Mouse (Mus musculus) heart, embryonic 14.5 days (tissue): Measurements from ENCODE around the gene Gm13030. TPM values are rescaled to one million over a fixed set of nuclear protein-coding genes. Genes with fewer than 3 reads are reported as not detected.
A peak's percentile ranks its signal among the peaks of the same experiment; 100 is the strongest.
"Not testable (repeated sequence)": the region's sequence is repeated elsewhere in the genome, so short reads cannot be mapped to it uniquely, and the experiment has no call there.

Source experiments
- ATAC-seq: fragments of 200-750 bp; cut with Nextera tagmentation; 2 replicates; pipeline ENCODE4 v1.8.0; 2017; ENCODE audit warnings: low read depth, moderate TSS enrichment; ENCODE audit not compliant: insufficient number of reproducible peaks, insufficient read depth, low FRiP score
- H3K27ac ChIP-seq, 2 experiments: fragments of 200-500 bp in 1 of 2; fragments of 300-500 bp in 1 of 2; sonication (generic) in 1 of 2; replicated peaks in 1 of 2; 2 replicates each; pipeline ENCODE4 v1.5.1; 2012 to 2014; ENCODE audit warnings: low read depth in 2 of 2, low read length in 2 of 2, control low read depth in 1 of 2, mild to moderate bottlenecking in 1 of 2, mixed read lengths in 1 of 2; ENCODE audit not compliant: control insufficient read depth in 1 of 2, insufficient read depth in 1 of 2
- H3K27me3 ChIP-seq: fragments of 300-500 bp; sonication (generic); 2 replicates; pipeline ENCODE4 v1.6.1; 2014; ENCODE audit warnings: mild to moderate bottlenecking, low read length, control low read depth; ENCODE audit not compliant: control insufficient read depth, insufficient read depth
- H3K36me3 ChIP-seq: fragments of 300-500 bp; sonication (generic); 2 replicates; pipeline ENCODE4 v1.6.1; 2014; ENCODE audit warnings: mild to moderate bottlenecking, control low read depth, low read length, mixed read lengths; ENCODE audit not compliant: control insufficient read depth, insufficient read depth
- H3K4me1 ChIP-seq, 2 experiments: fragments of 200-500 bp in 1 of 2; fragments of 300-500 bp in 1 of 2; sonication (generic) in 1 of 2; 2 replicates each; pipeline ENCODE4 v1.6.1; 2012 to 2014; ENCODE audit warnings: low read length in 2 of 2, control low read depth in 1 of 2, mixed read lengths in 1 of 2; ENCODE audit not compliant: control insufficient read depth in 2 of 2, insufficient read depth in 2 of 2
- H3K4me2 ChIP-seq: fragments of 300-500 bp; sonication (generic); 2 replicates; pipeline ENCODE4 v1.6.1; 2014; ENCODE audit warnings: mild to moderate bottlenecking, low read length
- H3K4me3 ChIP-seq, 2 experiments: fragments of 200-500 bp in 1 of 2; fragments of 300-500 bp in 1 of 2; sonication (generic) in 1 of 2; 2 replicates each; pipeline ENCODE4 v1.5.1; 2012 to 2014; ENCODE audit warnings: low read length in 2 of 2, mild to moderate bottlenecking in 2 of 2, control low read depth in 1 of 2, low read depth in 1 of 2, moderate library complexity in 1 of 2; ENCODE audit not compliant: control insufficient read depth in 1 of 2, insufficient read depth in 1 of 2
- H3K9ac ChIP-seq: fragments of 300-500 bp; sonication (generic); 2 replicates; pipeline ENCODE4 v1.6.1; 2014; ENCODE audit warnings: mild to moderate bottlenecking, low read length
- H3K9me3 ChIP-seq: fragments of 300-500 bp; sonication (generic); 2 replicates; pipeline ENCODE4 v1.6.1; 2016; ENCODE audit warnings: low read length, control low read depth; ENCODE audit not compliant: control insufficient read depth
- WGBS: fragments of 180-500 bp; shearing (Covaris S2); extraction: QIAGEN DNeasy Blood & Tissue Kit; methylation state at CpG from one replicate; pipeline ENCODE4 v1.1.7; 2014; 5-methylcytosine and 5-hydroxymethylcytosine counted together
- polyA plus RNA-seq: library from polyadenylated mRNA; unstranded; fragments of >200 nt; fragmentation: Nextera tagmentation; extraction: Ambion mirVana; gene quantifications from 2 replicates; pipeline ENCODE4 v1.2.1, GENCODE M21; 2014

Gene Gm13030
- polyA plus RNA-seq, 1 experiment from 2014 or later = not detected

DNA sequence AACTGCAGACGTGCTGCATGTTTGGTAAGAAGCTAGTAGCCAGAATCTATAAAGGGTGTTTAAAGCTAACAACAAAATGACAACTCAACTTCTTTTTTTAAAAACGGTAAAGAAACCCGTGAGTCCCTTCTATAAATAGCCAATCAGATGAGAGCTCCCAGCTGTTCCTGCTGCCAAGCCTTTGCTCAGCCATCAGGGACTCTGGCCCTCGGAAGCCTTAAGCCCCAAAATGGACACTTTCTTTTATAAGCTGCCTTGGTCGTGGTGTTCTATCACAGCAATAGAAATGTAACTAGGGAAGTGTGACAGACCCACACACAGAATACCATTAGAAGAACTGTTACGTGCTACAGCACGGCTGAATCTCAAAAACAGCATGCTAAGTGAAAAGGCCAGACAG lies 25.6 kb upstream of the Gm13030 start:
- WGBS = 61% methylated on average over 7 of the region's 7 CpGs
- Histone ChIP-seq H3K36me3 (peaks cover 60% of the 10 kb centered on the region), H3K9me3 (no peaks in the 10 kb centered on the region), H3K9ac (no peak overlapping the region), H3K27me3 (no peaks in the 10 kb centered on the region), H3K4me2 (no peak overlapping the region), H3K4me3 (no peak overlapping the region), H3K27ac (no peak overlapping the region), H3K4me1 (peaks cover 2 to 5% of the 10 kb centered on the region in 2 experiments; a peak in 1 of 4 replicates)
- ATAC-seq = no peak

DNA sequence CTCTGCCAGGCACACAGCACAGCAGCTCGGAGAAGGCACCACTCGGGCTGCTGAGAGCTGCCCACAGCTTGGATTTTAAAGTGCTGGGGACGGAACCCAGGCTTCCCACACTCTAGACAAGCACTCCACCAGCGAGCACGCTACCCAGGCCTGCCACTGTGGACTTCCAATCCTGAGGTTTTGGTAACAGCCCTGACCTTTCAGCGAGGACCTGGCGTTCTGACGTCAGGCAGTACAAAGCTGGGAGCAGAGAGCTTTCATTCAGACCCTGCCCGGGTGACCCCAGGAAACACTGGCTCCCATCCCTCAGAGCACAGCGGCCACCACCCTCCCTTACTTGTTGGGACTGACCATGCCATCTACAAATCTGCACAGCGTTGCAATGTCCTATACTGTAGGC lies 20.0 kb upstream of the Gm13030 start:
- H3K9me3 ChIP-seq, H3K4me2 ChIP-seq, ATAC-seq, H3K4me3 ChIP-seq, H3K27ac ChIP-seq, H3K9ac ChIP-seq, H3K27me3 ChIP-seq, H3K4me1 ChIP-seq: not testable (repeated sequence)
- H3K36me3 ChIP-seq = peaks cover 48% of the 10 kb centered on the region
- 87% methylated on average over 11 of the region's 11 CpGs for WGBS

DNA sequence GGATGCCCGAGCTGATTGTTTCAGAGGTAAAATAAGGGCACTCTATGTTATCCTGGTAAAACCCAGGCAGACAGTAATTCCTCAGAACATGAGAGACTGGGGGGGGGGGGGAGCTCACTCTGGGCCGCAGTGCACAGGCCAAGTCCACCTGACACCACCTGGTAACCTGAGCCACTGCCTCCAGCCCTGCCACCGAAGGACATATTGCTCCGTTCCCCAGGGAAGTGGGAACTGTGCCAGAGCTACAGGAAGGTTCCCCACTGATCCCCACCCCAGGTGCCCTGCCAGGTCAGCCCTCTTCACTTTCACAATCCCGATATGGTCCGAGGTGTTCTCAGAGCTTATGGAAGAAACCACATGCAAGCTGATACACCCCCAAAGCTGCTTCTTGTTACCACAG lies 18.9 kb upstream of the Gm13030 start:
- 74% methylated on average over 5 of the region's 6 CpGs for WGBS
- Histone ChIP-seq H3K9me3 (no peaks in the 10 kb centered on the region), H3K4me3 (no peak overlapping the region), H3K4me2 (no peak overlapping the region), H3K36me3 (peaks cover 42% of the 10 kb centered on the region), H3K9ac (no peak overlapping the region), H3K27me3 (no peaks in the 10 kb centered on the region), H3K27ac (no peak overlapping the region), H3K4me1 (no peaks in the 10 kb centered on the region)
- ATAC-seq = no peak

DNA sequence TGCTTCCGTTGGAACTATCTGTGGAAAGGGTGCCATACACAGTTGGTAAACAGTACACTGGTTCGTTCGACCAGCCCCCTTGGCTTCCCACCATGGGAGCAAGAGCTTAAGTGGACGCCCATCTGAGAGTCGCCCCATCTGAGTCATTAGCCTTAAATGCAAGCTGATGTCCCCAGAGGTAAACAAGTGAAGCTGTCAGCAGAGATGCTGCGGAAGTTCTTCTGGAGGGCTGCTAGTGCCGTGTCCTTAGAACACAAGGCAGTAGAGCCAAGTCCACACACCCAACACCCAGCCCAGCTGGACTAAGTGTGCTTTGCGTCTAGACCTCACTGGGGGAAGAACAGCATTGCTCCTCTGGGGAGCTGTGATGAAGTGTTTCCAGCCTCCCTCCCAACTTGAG lies 15.9 kb upstream of the Gm13030 start:
- Histone ChIP-seq H3K4me1 (no peaks in the 10 kb centered on the region), H3K4me3 (no peak overlapping the region), H3K27me3 (no peaks in the 10 kb centered on the region), H3K27ac (no peak overlapping the region), H3K9me3 (no peaks in the 10 kb centered on the region), H3K36me3 (peaks cover 15% of the 10 kb centered on the region), H3K4me2 (no peak overlapping the region), H3K9ac (no peak overlapping the region)
- no peak for ATAC-seq
- 70% methylated on average over 8 of the region's 8 CpGs for WGBS

DNA sequence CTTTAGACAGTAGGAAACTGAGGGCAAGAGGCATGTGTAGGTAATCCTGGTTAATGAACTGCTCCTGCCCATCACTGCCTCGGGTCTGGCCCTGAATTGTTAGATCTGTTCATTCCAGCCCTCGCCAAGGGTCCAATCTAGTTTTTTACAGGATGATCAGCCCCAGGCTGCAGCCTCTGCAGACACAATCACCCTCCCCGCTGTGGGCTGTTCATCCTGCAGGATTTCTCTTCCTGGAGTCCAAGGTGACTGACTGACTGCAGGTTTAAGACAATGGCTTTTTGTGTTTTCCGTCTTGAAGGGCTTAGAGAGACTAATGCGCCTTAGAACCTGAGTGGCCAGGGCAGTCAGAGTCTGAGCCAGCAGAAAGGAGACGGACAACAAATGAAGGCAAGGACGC lies 15.4 kb upstream of the Gm13030 start:
- no peaks in the 10 kb centered on the region for H3K4me1 ChIP-seq
- H3K4me2 ChIP-seq = no peak overlapping the region
- no peaks in the 10 kb centered on the region for H3K27me3 ChIP-seq
- no peak overlapping the region for H3K9ac ChIP-seq
- 61% methylated on average over 7 of the region's 7 CpGs for WGBS
- H3K36me3 ChIP-seq = peaks cover 11% of the 10 kb centered on the region
- no peak for ATAC-seq
- no peak overlapping the region for H3K27ac ChIP-seq
- H3K9me3 ChIP-seq = no peaks in the 10 kb centered on the region
- no peak overlapping the region for H3K4me3 ChIP-seq

DNA sequence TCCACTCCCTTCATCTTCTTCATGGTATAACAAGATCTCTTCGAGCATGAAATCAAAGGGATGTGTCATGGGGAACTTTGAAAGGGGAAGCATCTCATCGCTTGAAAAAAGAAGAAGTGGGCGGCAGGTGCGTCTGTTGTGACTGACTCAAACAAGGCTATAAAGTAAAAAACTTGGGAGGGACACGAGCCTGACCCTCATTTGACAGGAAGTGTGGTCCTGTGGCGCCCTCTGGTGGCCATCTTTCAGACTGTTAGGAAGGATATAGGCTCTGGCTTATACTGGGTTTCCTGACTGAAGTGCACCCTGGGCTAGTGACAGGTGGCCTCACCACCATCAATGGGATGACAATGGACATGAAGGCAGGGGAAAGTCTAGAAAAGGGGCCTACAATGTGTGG lies 10.5 kb upstream of the Gm13030 start:
- no peaks in the 10 kb centered on the region for H3K36me3 ChIP-seq
- H3K27ac ChIP-seq = no peak overlapping the region
- WGBS = 14% methylated on average over 6 of the region's 6 CpGs
- peaks cover 30% of the 10 kb centered on the region for H3K27me3 ChIP-seq
- no peak overlapping the region for H3K4me3 ChIP-seq
- no peaks in the 10 kb centered on the region for H3K4me1 ChIP-seq
- no peak for ATAC-seq
- H3K4me2 ChIP-seq = no peak overlapping the region
- no peaks in the 10 kb centered on the region for H3K9me3 ChIP-seq
- no peak overlapping the region for H3K9ac ChIP-seq

DNA sequence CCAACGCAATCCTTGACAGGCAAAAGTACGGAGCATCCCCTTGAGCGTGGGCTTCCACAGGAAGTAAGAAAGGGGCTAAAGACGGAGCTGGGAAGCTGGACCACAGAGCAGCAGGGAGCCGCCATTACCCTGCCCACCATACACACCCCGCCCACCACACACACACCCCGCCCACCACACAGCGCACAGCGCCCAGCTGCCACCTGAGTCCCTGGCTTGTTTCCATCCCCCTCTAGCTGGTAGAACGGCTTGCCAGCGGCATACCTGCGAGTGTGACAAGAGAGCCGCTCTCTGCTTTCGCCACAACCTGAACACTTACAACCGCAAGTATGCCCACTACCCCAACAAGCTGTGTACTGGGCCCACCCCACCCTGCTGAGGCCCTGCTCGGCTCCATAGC lies 8.4 kb upstream of the Gm13030 start:
- Histone ChIP-seq H3K36me3 (no peaks in the 10 kb centered on the region), H3K4me1 (no peaks in the 10 kb centered on the region), H3K27me3 (peaks cover 30% of the 10 kb centered on the region), H3K4me3 (no peak overlapping the region), H3K9me3 (no peaks in the 10 kb centered on the region), H3K9ac (no peak overlapping the region), H3K27ac (no peak overlapping the region), H3K4me2 (peak overlapping the region; percentile 36)
- WGBS = 13% methylated on average over 16 of the region's 16 CpGs
- no peak for ATAC-seq

DNA sequence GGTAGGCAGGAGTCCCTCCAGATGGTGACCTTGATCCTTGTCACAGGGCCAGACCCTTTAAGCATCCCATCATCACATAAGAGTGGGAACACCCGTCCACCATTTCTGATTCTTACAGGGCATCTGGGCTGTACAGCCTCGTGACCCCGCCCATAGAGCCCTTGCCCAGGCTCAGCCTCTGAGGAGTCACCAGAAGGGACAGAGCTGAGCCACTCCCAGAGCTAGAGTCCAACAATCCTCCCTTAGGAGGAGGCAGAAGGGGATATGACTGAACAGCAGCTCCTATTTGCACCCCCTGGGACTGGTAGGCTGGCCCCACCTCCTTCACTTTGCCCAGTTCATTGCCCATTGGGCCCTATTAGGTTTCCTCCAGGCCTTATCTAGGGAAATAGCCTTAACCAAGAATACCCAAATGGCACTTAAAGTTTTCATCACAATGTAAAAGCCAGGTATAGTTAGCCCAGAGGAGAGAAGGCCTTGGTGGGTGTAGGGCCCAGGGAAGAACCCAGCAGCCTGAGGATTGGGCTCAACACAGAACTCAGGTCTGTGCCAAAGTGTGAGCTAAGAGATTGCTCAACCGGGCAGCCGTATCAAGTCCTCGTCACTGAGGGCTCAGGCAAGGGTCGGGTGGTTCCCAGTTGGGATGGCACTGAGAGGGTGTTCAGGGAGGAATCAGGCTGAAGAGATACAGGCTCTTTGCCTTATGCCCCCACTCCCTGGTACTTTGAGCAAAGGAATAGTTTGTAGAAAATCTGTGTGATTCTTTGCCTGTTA lies 7.2 kb upstream of the Gm13030 start:
- H3K9ac ChIP-seq = no peak overlapping the region
- H3K4me3 ChIP-seq = no peak overlapping the region
- no peak for ATAC-seq
- no peaks in the 10 kb centered on the region for H3K4me1 ChIP-seq
- peaks cover 30% of the 10 kb centered on the region for H3K27me3 ChIP-seq
- H3K27ac ChIP-seq = no peak overlapping the region
- 75% methylated on average over 7 of the region's 7 CpGs for WGBS
- H3K36me3 ChIP-seq = no peaks in the 10 kb centered on the region
- H3K4me2 ChIP-seq = no peak overlapping the region
- no peaks in the 10 kb centered on the region for H3K9me3 ChIP-seq
